Mouse (Mus musculus): ENCODE measurements around the gene Plk5. TPM values are rescaled to one million over a fixed set of nuclear protein-coding genes. Genes with fewer than 3 reads are reported as not detected.

Plk5 gene
- total RNA-seq, 1 experiment = 6.0 TPM

DNA sequence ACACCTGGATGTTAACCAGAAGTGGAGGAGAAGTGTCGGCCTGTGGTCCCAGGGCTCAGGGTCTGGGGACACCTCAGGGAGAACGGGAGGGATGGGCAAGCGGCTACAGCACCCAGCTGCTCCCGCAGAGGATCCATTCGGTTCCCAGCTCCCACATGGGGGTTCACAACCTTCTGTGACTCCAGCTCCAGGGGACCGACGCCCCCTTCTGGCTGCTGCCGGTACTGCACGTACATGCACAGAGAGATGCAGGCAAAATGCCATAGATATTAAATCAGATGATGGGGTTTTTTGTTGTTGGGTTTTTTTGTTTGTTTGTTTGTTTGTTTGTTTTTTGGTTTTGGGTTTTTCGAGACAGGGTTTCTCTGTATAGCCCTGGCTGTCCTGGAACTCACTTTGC is 21.5 kb downstream of the Plk5 start:
- H3K9ac ChIP-seq (ENCODE audit: insufficient read depth, low read depth, low read length, poor library complexity, severe bottlenecking) = no peak overlapping the region
- H3K9me3 ChIP-seq (ENCODE audit: control insufficient read depth, insufficient read depth, low read depth, low read length) = no peaks in the 10 kb centered on the region
- peaks cover 0 to 9% of the 10 kb centered on the region in 2 experiments; a peak in 1 of 4 replicates for H3K4me1 ChIP-seq (ENCODE audit: control insufficient read depth in 2 of 2, insufficient read depth in 2 of 2, low read length in 2 of 2, poor library complexity in 1 of 2)
- peaks cover 16% of the 10 kb centered on the region; the same call in 1 of the 2 replicates for H3K36me3 ChIP-seq (ENCODE audit: control insufficient read depth, insufficient read depth, low read length, poor library complexity, severe bottlenecking)
- no peak overlapping the region for H3K27ac ChIP-seq (ENCODE audit: insufficient read depth, low read depth, low read length, poor library complexity, severe bottlenecking)
- no peak overlapping the region for H3K4me3 ChIP-seq (ENCODE audit: insufficient read depth in 1 of 2, low read depth in 1 of 2, low read length in 2 of 2, poor library complexity in 1 of 2, severe bottlenecking in 1 of 2)
- in situ Hi-C loops (cut with MboI; ENCODE audit: low sequenced_read_pairs in 2 of 2, unreplicated experiment in 2 of 2) = loop anchor here in 1 of 2 experiments (10.0 kb wide), 1 partner anchor 203 kb away; the partner anchor contains the start of genes 1600002K03Rik and Efna2
- DNase-seq (ENCODE audit: low read depth, low spot score) = no peak
- no peak for TF ChIP-seq ZNF384 (IDR thresholded peaks at IDR 0.05; ENCODE audit: low read depth, low read length)
- no peak for TF ChIP-seq MAFK (IDR thresholded peaks at IDR 0.05; ENCODE audit: insufficient read depth, low read depth, low read length)
- no peak for TF ChIP-seq HCFC1 (IDR thresholded peaks at IDR 0.05; ENCODE audit: borderline replicate concordance, insufficient read depth, low read length)
- no peak for TF ChIP-seq CHD2 (IDR thresholded peaks at IDR 0.05; ENCODE audit: low read depth, low read length)
- no peak for TF ChIP-seq ZC3H11A (IDR thresholded peaks at IDR 0.05; ENCODE audit: borderline replicate concordance, low read depth, low read length)

DNA sequence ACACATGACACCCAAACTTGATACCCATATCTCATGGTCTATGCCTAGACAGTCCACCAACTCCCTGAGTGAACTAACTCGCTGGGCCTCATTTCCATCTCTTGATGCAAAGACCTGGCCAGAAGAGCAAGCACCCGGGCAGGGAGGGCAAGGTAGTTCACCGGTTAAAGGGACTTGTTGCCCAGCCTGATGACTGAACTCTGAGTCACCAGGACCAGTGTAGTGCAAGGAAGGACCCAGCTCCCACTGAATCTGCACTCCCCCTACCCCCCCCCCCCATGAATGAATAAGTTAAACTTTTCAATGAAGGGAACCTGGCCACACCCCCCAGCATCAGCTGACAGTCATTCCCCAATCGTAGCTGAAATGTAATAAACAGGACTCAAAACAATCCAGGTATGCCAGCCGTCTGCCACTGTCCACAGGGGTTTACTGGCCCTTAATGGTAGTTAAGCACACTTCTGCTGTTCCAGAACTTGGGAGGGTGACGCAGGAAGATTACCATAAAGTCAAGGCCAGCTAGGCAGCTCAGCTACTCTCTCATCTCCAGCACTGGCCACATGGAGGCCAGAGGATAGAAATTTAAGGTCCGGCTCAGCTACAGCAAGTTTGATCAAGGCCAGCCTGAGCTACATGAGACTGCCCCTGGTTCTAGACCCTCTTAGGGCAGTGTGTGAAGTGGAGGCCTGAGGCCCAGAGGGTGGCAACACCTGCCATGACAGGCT is 26.5 kb downstream of the Plk5 start:
- no peak overlapping the region for H3K27ac ChIP-seq (ENCODE audit: insufficient read depth, low read depth, low read length, poor library complexity, severe bottlenecking)
- H3K9me3 ChIP-seq (ENCODE audit: control insufficient read depth, insufficient read depth, low read depth, low read length) = no peaks in the 10 kb centered on the region
- H3K9ac ChIP-seq (ENCODE audit: insufficient read depth, low read depth, low read length, poor library complexity, severe bottlenecking) = no peak overlapping the region
- no peak overlapping the region; a peak in 1 of 4 replicates for H3K4me3 ChIP-seq (ENCODE audit: insufficient read depth in 1 of 2, low read depth in 1 of 2, low read length in 2 of 2, poor library complexity in 1 of 2, severe bottlenecking in 1 of 2)
- no peak for DNase-seq (ENCODE audit: low read depth, low spot score)
- TF ChIP-seq CHD2 (IDR thresholded peaks at IDR 0.05; ENCODE audit: low read depth, low read length) (no peak), MAFK (IDR thresholded peaks at IDR 0.05; ENCODE audit: insufficient read depth, low read depth, low read length) (no peak), HCFC1 (IDR thresholded peaks at IDR 0.05; ENCODE audit: borderline replicate concordance, insufficient read depth, low read length) (no peak), ZNF384 (IDR thresholded peaks at IDR 0.05; ENCODE audit: low read depth, low read length) (no peak), ZC3H11A (IDR thresholded peaks at IDR 0.05; ENCODE audit: borderline replicate concordance, low read depth, low read length) (no peak)
- in situ Hi-C loops (cut with MboI; ENCODE audit: low sequenced_read_pairs in 2 of 2, unreplicated experiment in 2 of 2) = no loop called here
- peaks cover 3 to 30% of the 10 kb centered on the region in 2 experiments; a peak in 2 of 4 replicates for H3K4me1 ChIP-seq (ENCODE audit: control insufficient read depth in 2 of 2, insufficient read depth in 2 of 2, low read length in 2 of 2, poor library complexity in 1 of 2)
- peaks cover 20% of the 10 kb centered on the region; the same call in 1 of the 2 replicates for H3K36me3 ChIP-seq (ENCODE audit: control insufficient read depth, insufficient read depth, low read length, poor library complexity, severe bottlenecking)

DNA sequence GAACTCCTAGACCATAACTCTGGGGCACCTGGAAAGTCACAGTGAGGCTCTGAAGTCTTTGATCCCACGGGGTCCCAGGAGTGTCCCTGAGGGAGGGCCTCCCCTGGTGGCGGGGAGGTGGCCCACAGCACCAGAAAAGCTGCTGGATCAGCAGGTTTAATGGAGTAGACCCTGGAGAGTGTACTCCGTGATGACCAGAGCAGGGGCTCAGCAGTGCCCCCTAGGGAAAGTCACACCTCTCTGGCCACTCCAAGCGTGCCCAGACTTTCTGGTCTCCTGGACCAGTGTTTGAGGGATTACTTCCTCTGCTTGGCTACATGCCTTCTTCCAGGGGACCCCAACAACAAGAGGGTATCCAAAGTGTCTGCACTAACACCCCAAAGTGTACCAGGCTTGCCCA is 27.2 kb downstream of the Plk5 start:
- no peak overlapping the region for H3K27ac ChIP-seq (ENCODE audit: insufficient read depth, low read depth, low read length, poor library complexity, severe bottlenecking)
- no peaks in the 10 kb centered on the region for H3K9me3 ChIP-seq (ENCODE audit: control insufficient read depth, insufficient read depth, low read depth, low read length)
- H3K4me3 ChIP-seq (ENCODE audit: insufficient read depth in 1 of 2, low read depth in 1 of 2, low read length in 2 of 2, poor library complexity in 1 of 2, severe bottlenecking in 1 of 2) = no peak overlapping the region
- DNase-seq (ENCODE audit: low read depth, low spot score) = no peak
- peaks cover 5 to 34% of the 10 kb centered on the region in 2 experiments; a peak in 2 of 4 replicates for H3K4me1 ChIP-seq (ENCODE audit: control insufficient read depth in 2 of 2, insufficient read depth in 2 of 2, low read length in 2 of 2, poor library complexity in 1 of 2)
- H3K9ac ChIP-seq (ENCODE audit: insufficient read depth, low read depth, low read length, poor library complexity, severe bottlenecking) = no peak overlapping the region
- TF ChIP-seq MAFK (IDR thresholded peaks at IDR 0.05; ENCODE audit: insufficient read depth, low read depth, low read length) (peak; percentile 84), HCFC1 (IDR thresholded peaks at IDR 0.05; ENCODE audit: borderline replicate concordance, insufficient read depth, low read length) (no peak), ZNF384 (IDR thresholded peaks at IDR 0.05; ENCODE audit: low read depth, low read length) (no peak)
- in situ Hi-C loops (cut with MboI; ENCODE audit: low sequenced_read_pairs in 2 of 2, unreplicated experiment in 2 of 2) = no loop called here
- peaks cover 20% of the 10 kb centered on the region; the same call in 1 of the 2 replicates for H3K36me3 ChIP-seq (ENCODE audit: control insufficient read depth, insufficient read depth, low read length, poor library complexity, severe bottlenecking)

DNA sequence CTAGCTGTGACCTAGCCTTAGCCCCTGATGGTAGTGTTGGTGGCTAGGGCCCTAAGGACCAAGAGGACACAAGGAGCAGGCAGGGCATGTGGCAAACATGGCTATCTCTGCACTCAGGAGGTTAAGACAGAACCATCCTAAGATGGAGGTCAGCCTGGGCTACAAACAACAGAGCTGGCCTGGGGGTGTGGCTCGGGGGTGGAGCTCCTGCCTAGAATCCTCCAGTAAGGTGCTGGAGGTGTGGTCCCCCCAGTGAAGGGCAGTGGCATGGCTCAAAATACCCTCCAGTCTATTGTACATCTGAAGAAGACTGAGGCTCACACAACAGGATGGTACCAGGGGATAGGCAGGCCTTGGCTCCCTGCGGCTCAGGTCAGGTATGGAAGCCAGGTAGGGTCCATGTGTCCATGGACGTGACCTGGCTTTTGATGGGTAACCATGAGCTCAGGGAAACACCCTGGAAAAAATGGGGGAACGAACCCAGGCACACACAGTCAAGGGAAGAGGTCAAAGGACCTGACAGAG is 27.9 kb downstream of the Plk5 start:
- no peak overlapping the region for H3K27ac ChIP-seq (ENCODE audit: insufficient read depth, low read depth, low read length, poor library complexity, severe bottlenecking)
- no peak for DNase-seq (ENCODE audit: low read depth, low spot score)
- no peaks in the 10 kb centered on the region for H3K9me3 ChIP-seq (ENCODE audit: control insufficient read depth, insufficient read depth, low read depth, low read length)
- no peak overlapping the region for H3K4me3 ChIP-seq (ENCODE audit: insufficient read depth in 1 of 2, low read depth in 1 of 2, low read length in 2 of 2, poor library complexity in 1 of 2, severe bottlenecking in 1 of 2)
- H3K36me3 ChIP-seq (ENCODE audit: control insufficient read depth, insufficient read depth, low read length, poor library complexity, severe bottlenecking) = peaks cover 20% of the 10 kb centered on the region; the same call in 1 of the 2 replicates
- TF ChIP-seq CHD2 (IDR thresholded peaks at IDR 0.05; ENCODE audit: low read depth, low read length) = no peak
- TF ChIP-seq HCFC1 (IDR thresholded peaks at IDR 0.05; ENCODE audit: borderline replicate concordance, insufficient read depth, low read length) = no peak
- TF ChIP-seq ZNF384 (IDR thresholded peaks at IDR 0.05; ENCODE audit: low read depth, low read length) = no peak
- no peak for TF ChIP-seq ZC3H11A (IDR thresholded peaks at IDR 0.05; ENCODE audit: borderline replicate concordance, low read depth, low read length)
- no peak for TF ChIP-seq MAFK (IDR thresholded peaks at IDR 0.05; ENCODE audit: insufficient read depth, low read depth, low read length)
- H3K9ac ChIP-seq (ENCODE audit: insufficient read depth, low read depth, low read length, poor library complexity, severe bottlenecking) = no peak overlapping the region
- H3K4me1 ChIP-seq (ENCODE audit: control insufficient read depth in 2 of 2, insufficient read depth in 2 of 2, low read length in 2 of 2, poor library complexity in 1 of 2) = peaks cover 5 to 38% of the 10 kb centered on the region in 2 experiments; a peak in 2 of 4 replicates
- in situ Hi-C loops (cut with MboI; ENCODE audit: low sequenced_read_pairs in 2 of 2, unreplicated experiment in 2 of 2) = no loop called here
